8 mouse cellular contexts compared by ENCODE assay signal in the genomic region with DNA sequence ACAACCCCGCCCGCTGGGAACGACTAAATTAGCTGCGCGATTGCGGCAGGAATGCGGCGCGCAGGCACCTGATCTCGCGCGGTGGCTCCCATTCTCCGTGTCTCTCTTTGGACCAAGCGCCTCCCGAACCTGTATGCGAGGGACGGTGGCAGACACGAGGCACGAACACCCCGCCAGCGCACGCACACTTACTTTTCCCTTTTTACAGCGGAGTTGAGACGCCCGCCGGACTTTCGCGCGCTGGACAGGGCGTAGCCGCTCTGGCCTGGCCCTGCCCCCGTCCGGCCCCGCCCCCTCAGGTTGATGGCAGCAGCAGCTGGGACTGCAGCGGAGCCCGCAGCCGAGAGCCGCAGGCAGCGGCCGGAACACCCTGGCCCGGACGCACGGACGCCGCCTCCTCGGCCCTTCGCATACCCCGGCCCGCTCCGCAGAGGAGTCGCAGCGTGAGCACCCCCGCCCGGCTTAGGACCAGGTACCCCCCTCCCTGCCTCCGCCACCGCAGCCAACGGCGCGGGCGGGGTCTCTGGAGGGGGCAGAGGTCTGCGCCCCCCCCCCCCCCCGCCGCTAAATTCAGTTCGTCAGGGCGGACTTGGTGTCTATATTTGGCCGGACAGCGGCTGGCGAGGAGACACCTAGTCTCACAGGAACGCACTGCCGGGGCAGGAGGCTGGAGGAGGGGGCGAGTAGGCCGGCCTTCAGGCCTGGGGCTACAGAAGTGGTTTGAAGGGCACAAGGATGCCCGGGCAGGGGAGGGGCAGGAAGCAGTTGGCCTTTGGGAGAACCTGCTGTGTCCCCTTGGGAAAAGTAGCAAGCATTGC. TPM values are rescaled to one million over a fixed set of nuclear protein-coding genes. Genes with fewer than 3 reads are reported as not detected.
A peak's percentile ranks its signal among the peaks of the same experiment; 100 is the strongest.
DNase-seq lines count a peak whose midpoint lies in the region; ATAC-seq and TF ChIP-seq lines count a peak whose summit lies in the region.

A gene (plus strand): TSS at position 129 of the 818 bp plus-strand sequence.

- H3K27me3 ChIP-seq in intestine, postnatal 0 days (replicated peaks; ENCODE audit: control insufficient read depth, insufficient read depth, low read length), result peaks cover 41% of the 10 kb centered on the region
- peaks cover 80% of the 10 kb centered on the region for H3K27me3 ChIP-seq in liver, embryonic 12.5 days (replicated peaks)

- 1% methylated on average over 70 of the region's 73 CpGs for WGBS in intestine, postnatal 0 days
- WGBS in liver, embryonic 12.5 days (ENCODE audit: insufficient replicate concordance), result 1% methylated on average over 71 of the region's 73 CpGs

- H3K9me3 ChIP-seq in intestine, postnatal 0 days (ENCODE audit: control insufficient read depth), result no peaks in the 10 kb centered on the region
- H3K9me3 ChIP-seq in liver, embryonic 12.5 days (replicated peaks), result no peaks in the 10 kb centered on the region

- H3K36me3 ChIP-seq in intestine, postnatal 0 days (ENCODE audit: control insufficient read depth, insufficient read depth), result no peaks in the 10 kb centered on the region
- H3K36me3 ChIP-seq in liver, embryonic 12.5 days, result no peaks in the 10 kb centered on the region

- H3K4me3 ChIP-seq in intestine, postnatal 0 days (ENCODE audit: low read depth, low read length), result peak within 1 kb of the TSS; percentile 57
- peak within 1 kb of the TSS; percentile 59 for H3K4me3 ChIP-seq in liver, embryonic 12.5 days

- H3K4me1 ChIP-seq in intestine, postnatal 0 days (replicated peaks; ENCODE audit: control insufficient read depth, insufficient read depth, low read length), result no peaks in the 10 kb centered on the region; the same call in 1 of the 2 replicates
- peaks cover 22% of the 10 kb centered on the region for H3K4me1 ChIP-seq in liver, embryonic 12.5 days

- 0 out of 2 replicates have a peak within 1 kb of the TSS, but pooled peaks have one; percentile 1 for H3K9ac ChIP-seq in intestine, postnatal 0 days (ENCODE audit: low read depth, low read length)
- H3K9ac ChIP-seq in liver, embryonic 12.5 days, result peak within 1 kb of the TSS; percentile 43

- ATAC-seq in common myeloid progenitor, adult 5-6 weeks (replicated peaks; ENCODE audit: low read depth, poor library complexity, severe bottlenecking), result peak; percentile 38; the same call in 1 of the 2 replicates
- peak; percentile 46; the same call in 1 of the 2 replicates for ATAC-seq in intestine, postnatal 0 days
- ATAC-seq in liver, embryonic 12.5 days, result no peak
- ATAC-seq in monocyte, adult 5-6 weeks (replicated peaks; ENCODE audit: insufficient number of reproducible peaks, low FRiP score, low TSS enrichment, poor library complexity, severe bottlenecking), result 0 out of 2 replicates have a peak, but pooled peaks have one; percentile 4

- peak within 1 kb of the TSS; percentile 96 for H3K4me2 ChIP-seq in intestine, postnatal 0 days (replicated peaks; ENCODE audit: low read depth)
- H3K4me2 ChIP-seq in liver, embryonic 12.5 days, result peak within 1 kb of the TSS; percentile 88

- no peak for DNase-seq in left cerebral cortex, adult 8-10 months (ENCODE audit: low spot score in 2 of 2)
- DNase-seq in left cerebral cortex, adult 11 months (ENCODE audit: low spot score), result no peak
- DNase-seq in gonadal fat pad, adult 2 months (ENCODE audit: low read depth), result no peak
- peak; percentile 65 to 79 for DNase-seq in urinary bladder, postnatal 36 days (ENCODE audit: low spot score in 2 of 2)

- TF ChIP-seq CTCF in intestine, postnatal 0 days (IDR thresholded peaks at IDR 0.05; ENCODE audit: low read depth), result no peak

- H3K27ac ChIP-seq in intestine, postnatal 0 days (ENCODE audit: low read depth, low read length), result no peak within 1 kb of the TSS
- H3K27ac ChIP-seq in liver, embryonic 12.5 days, result no peak within 1 kb of the TSS

RNA-seq across cellular contexts. Expression of the gene that starts here (rescaled TPM):
- total RNA-seq in left cerebral cortex, adult 8-10 months (2022), result 10 to 100 TPM; 48.9 to 51.4 (median 50.4) TPM
- total RNA-seq in common myeloid progenitor, adult 5-6 weeks (2017), result not detected in 2 replicates
- 15.9 and 16.4 TPM in 2 replicates for polyA plus RNA-seq in gonadal fat pad, adult 2 months (2012; rRNA removed)
- 0.18 TPM in 2 replicates for polyA plus RNA-seq in intestine, postnatal 0 days (2015; fragmentation: Nextera tagmentation; extraction: Ambion mirVana)
- not detected in 2 replicates for polyA plus RNA-seq in liver, embryonic 12.5 days (2016; fragmentation: Nextera tagmentation; extraction: Ambion mirVana)
- total RNA-seq in monocyte, adult 5-6 weeks (2017), result 0.19 to 1.1 TPM in 2 of 3 replicates, not detected in the other

Comparison
In these comparisons a context has a peak if more than half of its experiments do, and no peak if none do; other contexts are left out.
1. RNA of the gene that starts here (total RNA-seq): 48.9 to 51.4 TPM in left cerebral cortex, adult 8-10 months; 0.19 to 1.1 TPM in monocyte, adult 5-6 weeks and not detected in common myeloid progenitor, adult 5-6 weeks; every median in the first group is over 10 times any median in the second.
2. RNA of the gene that starts here (polyA plus RNA-seq): 15.9 to 16.4 TPM in gonadal fat pad, adult 2 months; 0.18 TPM in intestine, postnatal 0 days and not detected in liver, embryonic 12.5 days; every median in the first group is over 10 times any median in the second.
3. Peak in ATAC-seq in common myeloid progenitor, adult 5-6 weeks; RNA of the gene not detected or under 1 TPM.
4. Peak in ATAC-seq, H3K4me3 ChIP-seq, H3K9ac ChIP-seq and H3K4me2 ChIP-seq in intestine, postnatal 0 days; RNA of the gene not detected or under 1 TPM.
5. DNase-seq: peak in urinary bladder, postnatal 36 days (2 of 2); none in left cerebral cortex, adult 8-10 months (0 of 2), left cerebral cortex, adult 11 months (single experiment) and gonadal fat pad, adult 2 months (single experiment).